Comparison of ENCODE assay signal across 9 mouse cellular contexts in the genomic region with DNA sequence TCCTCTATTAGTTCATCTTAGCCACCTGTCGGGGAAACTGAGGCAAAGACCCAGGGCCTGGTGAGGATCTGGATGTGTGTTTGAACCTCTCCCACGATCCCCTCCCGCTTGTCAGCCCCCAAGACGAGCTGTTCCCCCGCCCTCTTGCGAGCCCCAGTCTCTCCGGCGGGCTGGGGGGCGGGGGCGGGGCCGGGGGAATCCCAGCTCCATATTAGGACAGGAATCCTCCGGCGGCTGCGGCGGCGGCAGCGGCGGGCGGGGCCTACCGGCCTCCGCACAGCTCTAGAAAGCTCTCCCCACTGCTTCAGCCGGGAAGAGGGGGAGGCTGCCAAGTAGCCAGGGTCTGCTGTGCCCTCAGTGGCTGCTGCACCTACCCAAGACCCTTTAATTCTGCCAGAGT. TPM values are rescaled to one million over a fixed set of nuclear protein-coding genes. Genes with fewer than 3 reads are reported as not detected.
DNase-seq lines count a peak whose midpoint lies in the region; ATAC-seq lines count a peak whose summit lies in the region.
"Had no signal": no experiment of that assay in that cellular context is flagged by ENCODE, and none has a peak within 500 bp of the region (broad histone marks: within the 10 kb centered on the region; RNA-seq: fewer than 3 reads in every experiment).

No protein-coding gene starts in this region.

- peaks cover 35% of the 10 kb centered on the region for H3K27me3 ChIP-seq in heart, embryonic 12.5 days (replicated peaks)
- peaks cover 47% of the 10 kb centered on the region for H3K27me3 ChIP-seq in hindbrain, embryonic 11.5 days (ENCODE audit: control insufficient read depth, insufficient read depth, low read length)
- peaks cover 55% of the 10 kb centered on the region for H3K27me3 ChIP-seq in neural tube, embryonic 11.5 days (ENCODE audit: control insufficient read depth, insufficient read depth, low read length)

- no peak overlapping the region; the same call in 1 of the 2 replicates for H3K9ac ChIP-seq in heart, embryonic 12.5 days
- no peak overlapping the region for H3K9ac ChIP-seq in hindbrain, embryonic 11.5 days (ENCODE audit: low read depth, low read length)
- H3K9ac ChIP-seq in neural tube, embryonic 11.5 days (ENCODE audit: low read length), result no peak overlapping the region

- no peak for ATAC-seq in heart, embryonic 12.5 days (ENCODE audit: insufficient number of reproducible peaks, low FRiP score)
- ATAC-seq in hindbrain, embryonic 11.5 days (ENCODE audit: low FRiP score), result no peak
- ATAC-seq in neural tube, embryonic 11.5 days (ENCODE audit: insufficient read depth, low FRiP score, low TSS enrichment), result no peak

- H3K36me3 ChIP-seq in heart, embryonic 12.5 days, result 0 out of 2 replicates have a peak, but pooled peaks cover 4% of the 10 kb centered on the region
- H3K36me3 ChIP-seq in hindbrain, embryonic 11.5 days (ENCODE audit: control insufficient read depth, insufficient read depth, low read length), result no peaks in the 10 kb centered on the region
- no peaks in the 10 kb centered on the region for H3K36me3 ChIP-seq in neural tube, embryonic 11.5 days (ENCODE audit: control insufficient read depth, insufficient read depth, low read length)

- peak overlapping the region; percentile 61 for H3K4me2 ChIP-seq in heart, embryonic 12.5 days
- H3K4me2 ChIP-seq in hindbrain, embryonic 11.5 days (replicated peaks; ENCODE audit: low read depth, low read length), result peak overlapping the region; percentile 30
- H3K4me2 ChIP-seq in neural tube, embryonic 11.5 days (ENCODE audit: low read depth), result peak overlapping the region; percentile 26; the same call in 1 of the 2 replicates

- peak overlapping the region; percentile 27; the same call in 1 of the 2 replicates for H3K4me3 ChIP-seq in heart, embryonic 12.5 days
- peak overlapping the region; percentile 6; the same call in 1 of the 2 replicates for H3K4me3 ChIP-seq in hindbrain, embryonic 11.5 days (ENCODE audit: low read depth, low read length)
- H3K4me3 ChIP-seq in neural tube, embryonic 11.5 days (ENCODE audit: low read depth, low read length), result no peak overlapping the region
- H3K4me3 ChIP-seq: myocyte had no signal

- H3K4me1 ChIP-seq in heart, embryonic 12.5 days (replicated peaks), result peaks cover 46% of the 10 kb centered on the region
- no peaks in the 10 kb centered on the region for H3K4me1 ChIP-seq in hindbrain, embryonic 11.5 days (replicated peaks; ENCODE audit: control insufficient read depth, insufficient read depth, low read length)
- no peaks in the 10 kb centered on the region for H3K4me1 ChIP-seq in neural tube, embryonic 11.5 days (ENCODE audit: control insufficient read depth, insufficient read depth, low read length)

- no peak for DNase-seq in heart, adult 9 months (ENCODE audit: low spot score in 2 of 2)
- peak; percentile 64 for DNase-seq in cerebellum, adult 9-10 months
- DNase-seq in hindbrain, embryonic 11.5 days (ENCODE audit: low spot score), result peak; percentile 20
- no peak for DNase-seq in neural tube, embryonic 11.5 days (ENCODE audit: low spot score)
- DNase-seq in urinary bladder, postnatal 10 days (ENCODE audit: low spot score), result no peak
- DNase-seq in thymus, postnatal 10 days (ENCODE audit: low spot score in 2 of 2), result no peak
- no peak for DNase-seq in urinary bladder, postnatal 25 days (ENCODE audit: low spot score)

- 2% methylated on average over 19 of the region's 22 CpGs for WGBS in heart, embryonic 12.5 days
- 1% methylated on average over 5 of the region's 22 CpGs for WGBS in hindbrain, embryonic 11.5 days
- 1% methylated on average over 21 of the region's 22 CpGs for WGBS in neural tube, embryonic 11.5 days

- H3K27ac ChIP-seq in heart, embryonic 12.5 days (ENCODE audit: poor library complexity, severe bottlenecking), result no peak overlapping the region
- H3K27ac ChIP-seq in hindbrain, embryonic 11.5 days (ENCODE audit: low read depth, low read length), result no peak overlapping the region
- H3K27ac ChIP-seq in neural tube, embryonic 11.5 days (ENCODE audit: low read depth, low read length), result no peak overlapping the region

- H3K9me3 ChIP-seq in heart, embryonic 12.5 days (replicated peaks), result no peaks in the 10 kb centered on the region
- no peaks in the 10 kb centered on the region for H3K9me3 ChIP-seq in hindbrain, embryonic 11.5 days (ENCODE audit: control insufficient read depth, low read length)
- no peaks in the 10 kb centered on the region for H3K9me3 ChIP-seq in neural tube, embryonic 11.5 days (ENCODE audit: control insufficient read depth, low read length)

RNA-seq across cellular contexts. Expression of a gene that starts 0.6 kb away (rescaled TPM):
- polyA plus RNA-seq in heart, embryonic 12.5 days (2016; fragmentation: Nextera tagmentation; extraction: Ambion mirVana), result 0.08 and 0.13 TPM in 2 replicates
- 0.06 and 0.07 TPM in 2 replicates for polyA plus RNA-seq in hindbrain, embryonic 11.5 days (2014; fragmentation: Nextera tagmentation; extraction: Ambion mirVana)
- polyA plus RNA-seq in neural tube, embryonic 11.5 days (2014; fragmentation: Nextera tagmentation; extraction: Ambion mirVana), result 0.12 TPM in 1 of 2 replicates, not detected in the other

RNA-seq across cellular contexts. Expression of a gene that starts 28.8 kb away (rescaled TPM):
- 104 and 110 TPM in 2 replicates for polyA plus RNA-seq in heart, embryonic 12.5 days (2016; fragmentation: Nextera tagmentation; extraction: Ambion mirVana)
- 153 and 158 TPM in 2 replicates for polyA plus RNA-seq in hindbrain, embryonic 11.5 days (2014; fragmentation: Nextera tagmentation; extraction: Ambion mirVana)
- 143 and 150 TPM in 2 replicates for polyA plus RNA-seq in neural tube, embryonic 11.5 days (2014; fragmentation: Nextera tagmentation; extraction: Ambion mirVana)

RNA-seq across cellular contexts. Expression of a gene that starts 32.9 kb away (rescaled TPM):
- polyA plus RNA-seq in heart, embryonic 12.5 days (2016; fragmentation: Nextera tagmentation; extraction: Ambion mirVana), result 8.7 and 9.9 TPM in 2 replicates
- 3.8 and 4.1 TPM in 2 replicates for polyA plus RNA-seq in hindbrain, embryonic 11.5 days (2014; fragmentation: Nextera tagmentation; extraction: Ambion mirVana)
- 3.9 and 6.2 TPM in 2 replicates for polyA plus RNA-seq in neural tube, embryonic 11.5 days (2014; fragmentation: Nextera tagmentation; extraction: Ambion mirVana)

RNA-seq across cellular contexts. Expression of a gene that starts 47.8 kb away (rescaled TPM):
- polyA plus RNA-seq in heart, embryonic 12.5 days (2016; fragmentation: Nextera tagmentation; extraction: Ambion mirVana), result 0.46 and 0.92 TPM in 2 replicates
- polyA plus RNA-seq in hindbrain, embryonic 11.5 days (2014; fragmentation: Nextera tagmentation; extraction: Ambion mirVana), result 1.7 and 3.0 TPM in 2 replicates
- polyA plus RNA-seq in neural tube, embryonic 11.5 days (2014; fragmentation: Nextera tagmentation; extraction: Ambion mirVana), result 3.4 and 3.5 TPM in 2 replicates

RNA-seq across cellular contexts. Expression of a gene that starts 47.9 kb away (rescaled TPM):
- polyA plus RNA-seq in heart, embryonic 12.5 days (2016; fragmentation: Nextera tagmentation; extraction: Ambion mirVana), result 48.2 and 49.1 TPM in 2 replicates
- 35.4 and 45.2 TPM in 2 replicates for polyA plus RNA-seq in hindbrain, embryonic 11.5 days (2014; fragmentation: Nextera tagmentation; extraction: Ambion mirVana)
- polyA plus RNA-seq in neural tube, embryonic 11.5 days (2014; fragmentation: Nextera tagmentation; extraction: Ambion mirVana), result 37.9 and 39.8 TPM in 2 replicates

Comparison
In these comparisons a context has a peak if more than half of its experiments do, and no peak if none do; other contexts are left out.
1. DNase-seq: peak in cerebellum, adult 9-10 months (single experiment) and hindbrain, embryonic 11.5 days (single experiment); none in heart, adult 9 months (0 of 2), neural tube, embryonic 11.5 days (single experiment), urinary bladder, postnatal 10 days (single experiment), thymus, postnatal 10 days (0 of 2) and urinary bladder, postnatal 25 days (single experiment).
2. Peak in every context shown above with its lines, with median percentiles within 50 percentile points of each other: H3K4me2 ChIP-seq.